Mouse (Mus musculus) lung, adult 10 weeks (tissue): Measurements from ENCODE around the gene Vmn1r42. TPM values are rescaled to one million over a fixed set of nuclear protein-coding genes. Genes with fewer than 3 reads are reported as not detected.

Experiments used
- polyA plus RNA-seq: library from polyadenylated mRNA; stranded (reverse); fragments of 350-450 nt; fragmentation: Illumina TruSeq; extraction: RNeasy Lipid Tissue Mini Kit (QIAGEN cat#74804); gene quantifications from one replicate; pipeline ENCODE4 v1.2.3, GENCODE M21; 2014; ENCODE audit warnings: low read depth, low replicate concordance; ENCODE audit not compliant: insufficient read depth

Vmn1r42 gene
- polyA plus RNA-seq, result not detected

GRCm38 (mm10) chr6:89876313-89876712 is at the start of gene Vmn1r42, which contains the start of gene Vmn1r43:
Gene Vmn1r42 (minus strand): TSS chr6:89876413.
Gene Vmn1r43 (minus strand): TSS chr6:89876413.

DNA sequence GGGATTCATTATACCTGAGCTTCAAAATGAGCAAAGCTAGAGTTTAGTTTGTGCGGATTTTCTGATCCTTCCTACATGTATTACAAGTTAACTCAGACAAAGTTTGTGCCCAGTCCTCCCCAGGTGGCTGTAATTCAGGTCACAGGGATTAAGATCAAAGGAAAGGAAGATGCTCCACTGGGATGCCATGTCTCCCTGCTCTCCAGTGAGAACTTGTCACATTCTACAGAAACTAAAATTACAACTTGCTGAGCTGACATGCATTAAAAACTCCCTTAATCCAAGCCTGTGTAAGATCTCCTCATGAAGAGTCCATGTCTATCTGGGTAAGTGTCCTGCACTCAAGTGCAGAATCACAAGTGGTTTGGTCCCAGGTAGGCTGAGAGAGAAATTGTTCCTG is 7.1 kb upstream of the Vmn1r42 start, which contains the start of gene Vmn1r44:
TSS of gene Vmn1r44 (plus strand) at position 301 of the 400 bp plus-strand sequence.

Other genes starting within 250 kb of the Vmn1r42 start
- gene Txnrd3, start 232.4 kb downstream of the Vmn1r42 start, polyA plus RNA-seq, result 9.0 TPM
- gene Vmn1r40, start 168.9 kb downstream of the Vmn1r42 start, polyA plus RNA-seq, result not detected
- gene Vmn1r41, start 135.6 kb downstream of the Vmn1r42 start, polyA plus RNA-seq, result not detected
- gene Vmn1r43, start within 50 bp of the Vmn1r42 start, polyA plus RNA-seq, result not detected
- gene Vmn1r44, start 7.2 kb upstream of the Vmn1r42 start, polyA plus RNA-seq, result not detected
- gene Vmn1r45, start 64.2 kb upstream of the Vmn1r42 start, polyA plus RNA-seq, result not detected
- not detected for gene Vmn1r46, start 92.9 kb upstream of the Vmn1r42 start, polyA plus RNA-seq
- gene Vmn1r47, start 139.7 kb upstream of the Vmn1r42 start, polyA plus RNA-seq, result not detected
- gene Vmn1r48, start 160.4 kb upstream of the Vmn1r42 start, polyA plus RNA-seq, result not detected
- not detected for gene Vmn1r49, start 202.1 kb upstream of the Vmn1r42 start, polyA plus RNA-seq
- not detected for gene Vmn1r50, start 225.0 kb upstream of the Vmn1r42 start, polyA plus RNA-seq
- not detected for gene Vmn1r51, start 246.2 kb upstream of the Vmn1r42 start, polyA plus RNA-seq